ENCODE assay signal across 22 mouse cellular contexts in the genomic region with DNA sequence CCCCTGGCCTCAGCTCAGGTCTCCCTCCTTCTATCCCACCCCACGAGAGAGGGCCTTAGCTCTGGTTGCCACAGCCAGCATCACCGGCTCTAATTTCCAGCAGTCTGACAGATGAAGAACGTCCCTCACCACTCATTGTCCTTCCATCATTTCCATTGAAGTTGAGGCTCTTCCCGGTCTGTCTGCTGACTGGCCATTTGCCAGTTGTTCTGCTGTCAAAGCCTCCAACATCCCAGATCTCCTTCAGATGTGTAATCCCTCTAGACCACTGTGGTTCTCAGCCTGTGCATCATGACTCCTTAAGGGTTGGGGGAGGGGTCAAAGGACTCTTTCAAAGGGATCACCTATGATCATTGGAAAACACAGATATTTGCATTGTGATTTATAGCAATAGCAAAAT.
"Had no signal": no experiment of that assay in that cellular context is flagged by ENCODE, and none has a peak within 500 bp of the region (broad histone marks: within the 10 kb centered on the region; RNA-seq: fewer than 3 reads in every experiment).

No protein-coding gene starts in this region.

- H3K36me3 ChIP-seq: heart, embryonic 13.5 days; heart, embryonic 15.5 days; hindbrain, embryonic 13.5 days; hindbrain, embryonic 15.5 days; kidney, embryonic 15.5 days; limb, embryonic 10.5 days; limb, embryonic 12.5 days had no signal

- H3K4me1 ChIP-seq: heart, embryonic 13.5 days; heart, embryonic 15.5 days; hindbrain, embryonic 13.5 days; hindbrain, embryonic 15.5 days; kidney, embryonic 15.5 days had no signal

- H3K9ac ChIP-seq: forebrain, postnatal 0 days; heart, embryonic 13.5 days; heart, embryonic 15.5 days; hindbrain, embryonic 13.5 days; hindbrain, embryonic 15.5 days; kidney, embryonic 15.5 days; limb, embryonic 12.5 days had no signal

- ATAC-seq: forebrain, postnatal 0 days; hindbrain, postnatal 0 days had no signal

- H3K4me2 ChIP-seq: heart, embryonic 11.5 days; heart, embryonic 13.5 days; heart, embryonic 15.5 days; hindbrain, embryonic 13.5 days; hindbrain, embryonic 15.5 days; kidney, embryonic 15.5 days; limb, embryonic 12.5 days had no signal

- H3K27me3 ChIP-seq: hindbrain, embryonic 13.5 days; hindbrain, embryonic 15.5 days; kidney, embryonic 15.5 days; limb, embryonic 12.5 days had no signal

- H3K4me3 ChIP-seq: heart, adult 2 months; heart, embryonic 13.5 days; heart, embryonic 15.5 days; hindbrain, embryonic 13.5 days; hindbrain, embryonic 15.5 days; kidney, embryonic 15.5 days; layer of hippocampus, adult 2 months; left cerebral cortex, adult 2 months; limb, embryonic 10.5 days; limb, embryonic 12.5 days had no signal

- H3K27ac ChIP-seq: heart, adult 2 months; heart, embryonic 13.5 days; heart, embryonic 15.5 days; hindbrain, embryonic 13.5 days; hindbrain, embryonic 15.5 days; hindbrain, postnatal 0 days; kidney, embryonic 15.5 days; layer of hippocampus, adult 2 months; left cerebral cortex, adult 2 months; limb, embryonic 10.5 days; limb, embryonic 12.5 days had no signal

- DNase-seq: forebrain, postnatal 0 days; gastrocnemius, postnatal 14 days; gastrocnemius, postnatal 36 days; heart, adult 11 months; heart, adult 2 months; heart, postnatal 14 days; heart, postnatal 36 days; kidney, adult 11 months; kidney, postnatal 10 days; kidney, postnatal 25 days; kidney, postnatal 4 days had no signal

- H3K9me3 ChIP-seq: heart, embryonic 15.5 days; hindbrain, embryonic 13.5 days; hindbrain, embryonic 15.5 days; kidney, embryonic 15.5 days; limb, embryonic 10.5 days; limb, embryonic 12.5 days had no signal
